Mouse (Mus musculus): Measurements from ENCODE around the gene Nrxn1. TPM values are rescaled to one million over a fixed set of nuclear protein-coding genes. Genes with fewer than 3 reads are reported as not detected.

Nrxn1 gene
- total and polyA plus RNA-seq, 3 experiments = not detected

DNA sequence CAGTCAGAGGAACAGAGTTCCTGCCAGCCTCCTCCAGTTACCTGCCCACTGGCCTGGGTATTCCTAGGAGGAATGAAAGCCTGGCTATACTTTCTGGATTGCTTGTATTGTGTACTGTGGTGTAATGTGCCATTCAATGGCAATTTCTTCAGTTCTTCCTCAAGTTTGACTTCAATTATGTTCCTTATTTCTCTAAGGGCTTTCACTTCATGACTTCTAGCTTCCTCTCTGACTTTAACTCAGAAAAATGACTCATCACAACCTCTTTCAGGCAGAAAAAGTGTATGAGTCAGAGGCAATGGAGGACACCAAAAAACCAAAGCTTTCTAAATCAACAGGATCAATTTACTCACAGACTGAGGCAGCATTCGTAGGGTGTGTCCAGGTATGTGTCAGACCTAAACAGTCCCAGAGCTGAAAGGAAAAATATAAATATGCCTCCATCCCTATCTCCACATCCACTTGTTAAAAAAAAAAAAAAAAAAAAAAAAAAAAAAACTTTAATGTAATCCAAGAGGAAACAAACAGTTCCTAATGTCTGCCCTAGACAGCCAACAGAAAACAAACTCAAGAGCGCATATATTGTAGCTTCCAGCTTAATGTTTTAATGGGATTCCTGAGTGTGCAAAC, 295.1 kb downstream of the Nrxn1 start:
- peak; percentile 85 for TF ChIP-seq ZNF384 (IDR thresholded peaks at IDR 0.05; ENCODE audit: low read depth, low read length)
- TF ChIP-seq EP300 (IDR thresholded peaks at IDR 0.05; ENCODE audit: low read depth in 1 of 2, low read length in 2 of 2) = peak in 1 of 2 experiments; percentile 62; a peak in 2 of 4 replicates
- TF ChIP-seq SMC3 (IDR thresholded peaks at IDR 0.05; ENCODE audit: low read depth, low read length) = no peak
- no peak for TF ChIP-seq MAFK (IDR thresholded peaks at IDR 0.05; ENCODE audit: borderline replicate concordance, low read depth, low read length)
- no peak for TF ChIP-seq UBTF (IDR thresholded peaks at IDR 0.05; ENCODE audit: borderline replicate concordance, insufficient read depth, low read depth, low read length)
- TF ChIP-seq JUND (IDR thresholded peaks at IDR 0.05; ENCODE audit: low read depth, low read length) = peak; percentile 91
- no peak for TF ChIP-seq BHLHE40 (IDR thresholded peaks at IDR 0.05; ENCODE audit: borderline replicate concordance, low read depth, low read length)
- no peak for TF ChIP-seq RCOR1 (IDR thresholded peaks at IDR 0.05; ENCODE audit: low read depth, low read length)
- peak; percentile 64; the same call in 1 of the 2 replicates for TF ChIP-seq ETS1 (IDR thresholded peaks at IDR 0.05; ENCODE audit: low read depth, low read length)
- Histone ChIP-seq H3K27me3 (ENCODE audit: control insufficient read depth in 1 of 2, insufficient read depth in 2 of 2, low read length in 2 of 2) (no peaks in the 10 kb centered on the region), H3K9me3 (replicated peaks; ENCODE audit: insufficient read depth, low read length) (no peaks in the 10 kb centered on the region), H3K27ac (ENCODE audit: control insufficient read depth, low read depth, low read length) (peak overlapping the region; percentile 92), H3K9ac (ENCODE audit: control insufficient read depth, low read depth, low read length, poor library complexity, severe bottlenecking) (peak overlapping the region; percentile 8; the same call in 1 of the 2 replicates), H3K4me3 (ENCODE audit: control insufficient read depth in 1 of 2, insufficient read depth in 1 of 2, low read depth in 2 of 2, low read length in 2 of 2) (0 out of 4 replicates have a peak overlapping the region, but pooled peaks of 1 of the 2 experiments have one; percentile 8), H3K36me3 (ENCODE audit: control insufficient read depth in 1 of 2, insufficient read depth in 2 of 2, low read length in 2 of 2) (peaks cover 0 to 14% of the 10 kb centered on the region in 2 experiments; a peak in 2 of 4 replicates), H3K4me1 (ENCODE audit: control insufficient read depth in 1 of 2, insufficient read depth in 2 of 2, low read length in 2 of 2) (peaks cover 5 to 7% of the 10 kb centered on the region in 2 experiments; a peak in 3 of 4 replicates), H3K79me2 (ENCODE audit: control insufficient read depth, insufficient read depth, low read length, poor library complexity) (no peaks in the 10 kb centered on the region)
- DNase-seq (ENCODE audit: low read depth, low spot score) = peak; percentile 82

DNA sequence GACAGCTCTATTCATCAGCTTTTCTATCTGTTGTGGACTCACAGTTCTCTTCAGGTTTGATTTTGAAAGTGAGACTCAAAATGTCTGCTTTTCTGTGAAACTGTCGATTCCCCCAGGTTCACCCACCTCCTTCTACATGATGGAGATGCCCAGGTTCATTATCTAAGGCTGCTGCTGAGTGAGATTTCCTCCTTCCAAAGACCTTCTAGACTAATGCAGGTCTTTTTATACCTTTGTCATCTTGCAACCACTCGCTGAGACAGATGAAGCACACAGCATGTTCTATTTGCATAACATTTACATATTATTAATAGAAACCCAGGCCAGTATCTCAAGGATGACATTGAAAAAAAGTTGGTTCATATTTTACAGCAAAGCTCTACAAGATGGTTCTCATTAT, 295.9 kb downstream of the Nrxn1 start:
- no peak overlapping the region for H3K4me3 ChIP-seq (ENCODE audit: control insufficient read depth in 1 of 2, insufficient read depth in 1 of 2, low read depth in 2 of 2, low read length in 2 of 2)
- peaks cover 0 to 14% of the 10 kb centered on the region in 2 experiments; a peak in 2 of 4 replicates for H3K36me3 ChIP-seq (ENCODE audit: control insufficient read depth in 1 of 2, insufficient read depth in 2 of 2, low read length in 2 of 2)
- H3K79me2 ChIP-seq (ENCODE audit: control insufficient read depth, insufficient read depth, low read length, poor library complexity) = no peaks in the 10 kb centered on the region
- no peak for TF ChIP-seq RCOR1 (IDR thresholded peaks at IDR 0.05; ENCODE audit: low read depth, low read length)
- no peak for TF ChIP-seq NELFE (IDR thresholded peaks at IDR 0.05; ENCODE audit: low read depth, low read length)
- no peak for TF ChIP-seq MEF2A (IDR thresholded peaks at IDR 0.05; ENCODE audit: extremely low read depth, insufficient replicate concordance, low read depth, low read length, poor library complexity, severe bottlenecking)
- TF ChIP-seq ZKSCAN1 (IDR thresholded peaks at IDR 0.05; ENCODE audit: low read depth, low read length) = no peak
- TF ChIP-seq TCF12 (IDR thresholded peaks at IDR 0.05; ENCODE audit: low read depth, low read length) = no peak
- TF ChIP-seq RAD21 (IDR thresholded peaks at IDR 0.05; ENCODE audit: low read depth, low read length) = no peak
- no peaks in the 10 kb centered on the region for H3K9me3 ChIP-seq (replicated peaks; ENCODE audit: insufficient read depth, low read length)
- no peak overlapping the region for H3K9ac ChIP-seq (ENCODE audit: control insufficient read depth, low read depth, low read length, poor library complexity, severe bottlenecking)
- no peak for DNase-seq (ENCODE audit: low read depth, low spot score)
- peaks cover 5 to 7% of the 10 kb centered on the region in 2 experiments; a peak in 3 of 4 replicates for H3K4me1 ChIP-seq (ENCODE audit: control insufficient read depth in 1 of 2, insufficient read depth in 2 of 2, low read length in 2 of 2)
- H3K27ac ChIP-seq (ENCODE audit: control insufficient read depth, low read depth, low read length) = no peak overlapping the region
- no peaks in the 10 kb centered on the region for H3K27me3 ChIP-seq (ENCODE audit: control insufficient read depth in 1 of 2, insufficient read depth in 2 of 2, low read length in 2 of 2)

Data from MEL (cell line).